Mouse (Mus musculus) urinary bladder, postnatal 25 days (tissue): ENCODE data around the gene Galk2.

Experiments used
- DNase-seq: peaks from one replicate; pipeline ENCODE4 v3.0.0; 2022; ENCODE audit warnings: low spot score

The Galk2 gene

DNA sequence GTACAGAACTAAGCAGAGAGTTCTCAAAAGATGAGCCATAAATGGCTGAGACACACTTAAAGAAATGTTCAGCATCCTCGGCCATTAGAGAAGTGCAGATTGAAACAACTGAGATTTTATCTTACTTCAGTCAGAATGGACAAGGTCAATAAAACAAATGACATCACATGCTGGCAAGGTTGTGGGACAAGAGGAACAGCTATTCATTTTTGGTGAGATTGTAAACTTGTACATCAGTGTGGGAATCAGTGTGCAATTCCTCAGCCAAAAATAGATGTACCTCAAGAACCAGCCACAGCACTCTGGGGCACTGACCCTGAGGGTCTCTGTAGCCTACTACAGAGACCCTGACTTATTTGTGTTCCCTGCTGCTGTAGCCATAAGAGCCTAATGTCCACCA is 84.4 kb downstream of the Galk2 start:
- DNase-seq, result no peak

- DNase-seq, result no peak
These were observed 89.3 kb downstream of the Galk2 start for GRCm38 (mm10) chr2:125948195-125948594.

DNA sequence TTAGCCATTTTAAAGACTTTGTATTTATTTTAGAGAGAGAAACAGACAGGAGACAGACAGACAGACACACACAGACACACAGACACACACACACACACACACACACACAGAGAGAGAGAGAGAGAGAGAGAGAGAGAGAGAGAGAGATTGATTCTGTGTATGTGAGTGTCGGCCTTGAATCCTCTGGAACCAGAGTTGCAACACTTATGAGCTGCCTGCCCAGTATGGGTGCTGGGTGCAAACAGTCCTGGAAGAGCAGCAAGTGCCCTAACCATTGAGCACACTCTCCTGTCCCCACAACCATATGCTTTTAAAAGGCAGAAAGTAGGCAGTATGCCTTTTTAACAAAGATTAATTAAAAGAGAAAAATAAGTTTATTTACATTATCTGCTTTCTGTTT is 109.9 kb downstream of the Galk2 start:
- DNase-seq, result no peak

DNA sequence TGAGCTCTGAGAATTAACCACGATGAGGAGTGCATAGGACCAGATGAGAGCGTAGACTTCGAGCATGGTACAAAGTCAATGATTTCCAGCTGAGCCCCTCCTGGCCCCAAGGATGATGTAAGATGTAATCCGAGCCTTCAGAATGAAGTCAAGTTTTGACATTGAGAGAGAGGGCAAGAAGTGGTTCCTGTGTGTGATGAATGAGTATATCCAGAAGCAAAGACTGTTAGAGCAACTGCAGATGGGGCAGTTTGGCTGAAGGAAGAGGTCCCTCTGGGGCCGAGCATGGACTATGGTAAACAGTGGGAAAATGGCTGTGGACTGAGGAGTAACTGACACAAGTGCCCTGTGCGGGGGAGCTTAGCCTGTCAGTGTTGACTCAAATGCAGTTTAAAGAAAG is 114.3 kb downstream of the Galk2 start:
- no peak for DNase-seq

DNA sequence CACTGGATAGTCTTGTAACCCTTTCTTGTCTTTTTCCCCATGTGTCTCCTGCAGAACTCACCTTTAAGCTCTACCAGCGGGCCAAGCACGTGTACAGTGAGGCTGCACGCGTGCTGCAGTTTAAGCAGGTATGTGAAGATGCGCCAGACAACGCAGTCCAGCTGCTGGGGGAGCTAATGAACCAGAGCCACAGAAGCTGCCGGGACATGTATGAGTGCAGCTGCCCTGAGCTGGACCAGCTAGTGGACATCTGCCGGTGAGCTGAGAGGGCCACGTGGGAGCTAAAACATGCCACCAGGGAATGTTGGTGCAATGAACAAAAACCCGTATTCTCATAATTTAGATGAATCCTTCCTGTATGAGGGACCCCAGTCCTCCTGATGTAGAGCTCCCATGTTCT is 116.3 kb downstream of the Galk2 start:
- no peak for DNase-seq

DNA sequence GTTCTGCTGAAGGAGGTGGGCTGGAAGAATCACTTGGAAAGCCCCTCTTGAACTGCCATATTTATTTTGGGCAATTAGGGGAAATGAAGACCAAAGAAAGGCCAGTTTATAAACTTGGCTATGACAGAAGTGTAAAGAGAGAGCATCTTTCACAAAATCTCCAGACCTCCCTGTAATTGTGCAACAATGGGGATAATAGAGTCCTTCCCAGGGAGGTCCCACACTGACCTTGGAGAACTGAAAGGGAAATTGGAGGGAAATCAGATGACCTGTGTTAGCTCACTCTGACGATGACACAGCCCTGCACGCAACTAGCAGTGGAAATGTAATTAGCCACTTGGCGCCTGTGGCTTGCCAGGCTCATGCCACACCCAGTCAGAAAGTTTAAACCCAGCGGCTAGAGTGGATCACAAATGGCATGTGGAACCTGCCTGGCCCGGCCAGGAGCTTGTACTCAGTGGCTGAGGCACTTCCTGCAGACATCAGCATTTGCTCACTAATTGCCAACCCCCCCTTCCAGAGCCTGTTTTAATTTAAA is 117.0 kb downstream of the Galk2 start:
- DNase-seq, result no peak

DNA sequence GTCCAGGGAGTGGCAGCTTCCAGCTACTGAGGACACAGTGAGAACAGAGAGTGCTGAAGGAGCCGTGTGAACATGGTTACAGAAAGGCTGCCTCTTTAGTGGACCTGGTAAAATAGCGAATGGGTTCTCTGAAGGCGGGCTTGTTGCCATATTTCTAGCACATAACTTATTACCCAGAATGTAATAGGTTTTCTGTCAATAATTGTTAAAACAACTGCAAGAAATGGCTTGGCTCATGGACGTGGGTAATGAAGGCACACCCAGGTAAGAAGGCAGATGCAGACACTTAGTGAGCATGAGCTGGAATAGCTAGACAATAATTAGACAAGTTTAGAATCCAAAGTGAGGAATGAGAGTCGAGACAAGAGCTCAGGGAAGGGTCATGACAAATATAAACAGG is 143.4 kb downstream of the Galk2 start:
- no peak for DNase-seq

DNA sequence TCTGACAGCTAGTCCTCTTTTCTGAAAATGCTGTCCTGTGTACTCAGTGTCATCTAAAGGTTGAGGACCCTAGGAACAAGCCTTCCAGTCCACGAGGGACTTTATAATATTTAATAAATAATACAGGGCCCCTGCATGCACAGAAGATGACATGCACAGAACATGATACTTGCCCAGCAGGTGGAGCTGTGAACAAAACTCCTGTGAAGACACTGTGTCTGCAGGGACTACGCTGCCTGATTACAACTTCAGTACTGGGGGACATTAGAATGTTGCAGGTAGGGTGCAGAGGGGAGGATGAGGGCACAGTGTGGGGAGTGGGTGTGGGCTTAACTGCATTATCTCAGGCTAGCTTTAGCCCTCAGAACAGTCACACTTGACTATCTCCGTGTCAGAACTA is 147.2 kb downstream of the Galk2 start:
- peak; percentile 61 for DNase-seq

DNA sequence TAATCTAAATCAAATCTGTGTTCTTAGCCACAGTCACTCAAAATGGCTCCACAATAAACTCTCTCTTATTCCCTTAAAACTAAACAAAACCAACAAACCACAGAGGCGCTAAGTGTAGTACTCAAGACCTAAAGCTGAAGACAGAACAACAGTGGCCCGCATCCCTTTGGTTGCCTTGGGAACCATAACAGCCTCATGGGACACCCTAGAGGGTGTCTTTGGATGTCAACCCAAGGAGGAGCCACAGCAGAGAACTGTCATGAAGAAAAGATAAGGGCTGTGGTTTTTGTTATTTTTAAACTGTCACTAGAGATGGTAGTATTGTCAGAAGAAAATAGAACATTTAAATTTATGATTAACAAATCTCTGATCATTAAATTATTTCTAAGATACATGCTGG is 147.8 kb downstream of the Galk2 start:
- no peak for DNase-seq

DNA sequence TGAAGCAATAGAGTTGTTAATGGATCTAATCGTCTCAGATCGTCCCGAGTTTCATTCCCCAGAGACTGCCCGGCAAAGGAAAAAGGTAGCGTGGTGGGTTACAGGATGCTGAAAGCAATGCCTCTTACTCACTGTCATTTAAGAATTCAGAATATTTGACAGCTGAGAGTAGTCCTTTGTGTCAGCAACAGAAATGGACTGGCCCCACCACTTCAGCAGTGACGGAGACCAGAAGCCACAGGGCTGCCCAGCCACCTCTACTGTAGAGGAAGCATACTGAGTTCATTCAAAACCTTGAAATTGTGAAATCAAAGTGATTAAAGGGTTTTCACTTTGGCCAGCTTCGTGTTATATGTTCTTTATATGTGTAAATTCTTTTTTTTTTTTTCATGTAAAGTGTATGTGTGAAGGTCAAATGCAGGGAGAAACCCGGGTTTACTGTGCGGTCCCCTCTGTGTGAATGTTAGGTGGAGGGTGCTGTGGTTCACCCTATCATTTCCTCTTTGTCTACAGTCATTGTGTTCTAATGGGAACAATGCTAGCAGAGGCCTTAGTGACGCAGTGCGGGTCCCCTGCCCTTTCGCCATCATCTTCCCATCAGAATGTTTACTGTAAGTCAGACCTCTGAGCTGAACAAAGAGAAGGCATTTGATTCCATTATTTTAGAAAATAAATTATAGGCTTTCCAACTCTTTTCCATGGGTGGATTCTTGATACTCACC is 156.2 kb downstream of the Galk2 start:
- DNase-seq, result no peak

- no peak for DNase-seq
These were observed 157.0 kb downstream of the Galk2 start for GRCm38 (mm10) chr2:126015763-126016473.

DNA sequence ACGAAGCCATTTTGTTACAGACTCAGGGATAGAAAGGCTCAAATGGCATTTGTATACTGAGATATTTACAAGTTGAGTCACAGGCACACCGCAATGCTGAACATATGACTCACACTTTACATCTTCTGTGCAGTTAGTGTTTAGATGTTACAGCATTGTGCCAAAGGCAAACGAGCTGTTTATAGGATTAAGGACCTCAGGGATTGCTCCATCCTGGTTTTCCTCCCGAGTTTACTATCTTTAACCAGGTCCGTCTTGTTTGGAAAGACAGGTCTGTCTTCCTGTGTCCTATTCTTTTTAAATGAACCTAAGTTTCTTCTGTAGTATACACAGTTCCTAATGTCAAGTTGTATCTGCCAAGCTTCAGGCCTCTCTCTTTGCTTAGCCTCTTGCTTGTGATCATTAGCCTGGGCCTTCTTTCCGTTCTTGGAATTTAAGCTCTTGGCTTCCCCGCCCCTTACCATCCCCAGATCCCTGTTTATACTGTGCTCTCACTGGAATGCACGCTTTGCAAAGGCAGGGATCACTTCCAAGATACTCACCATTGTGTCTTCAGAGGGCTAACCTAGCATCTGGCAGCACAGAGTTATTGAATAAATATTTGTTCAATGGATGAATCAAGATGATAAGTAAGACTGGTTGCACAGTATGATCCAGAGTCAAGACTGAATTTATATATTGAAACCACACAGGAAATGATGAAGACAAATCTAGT is 172.4 kb downstream of the Galk2 start:
- DNase-seq, result no peak

GRCm38 (mm10) chr2:126033114-126033972 is 174.4 kb downstream of the Galk2 start:
- no peak for DNase-seq
